Mouse (Mus musculus) heart, adult 9 months (tissue): ENCODE data around the gene Gm20920.
"Not testable (repeated sequence)": the region's sequence is repeated elsewhere in the genome, so short reads cannot be mapped to it uniquely, and the experiment has no call there.

Experiments
- DNase-seq, 2 experiments: peaks; one replicate each; pipeline ENCODE4 v3.0.0; 2022; ENCODE audit warnings: low spot score in 2 of 2

The Gm20920 gene

GRCm38 (mm10) chrY:51851820-51852219 is at the start of gene Gm20920:
Gene Gm20920, plus strand, starts transcription at chrY:51852120.
- DNase-seq, result not testable (repeated sequence)
